Mouse (Mus musculus) intestine, embryonic 14.5 days (tissue): ENCODE data around the gene Depdc5. TPM values are rescaled to one million over a fixed set of nuclear protein-coding genes. Genes with fewer than 3 reads are reported as not detected.
"Not testable (repeated sequence)": the region's sequence is repeated elsewhere in the genome, so short reads cannot be mapped to it uniquely, and the experiment has no call there.

Source experiments
- ATAC-seq: fragments of 200-750 bp; cut with Nextera tagmentation; replicated peaks from 2 replicates; pipeline ENCODE4 v1.8.0; 2017; ENCODE audit warnings: low read depth, moderate number of reproducible peaks, moderate TSS enrichment, moderate library complexity; ENCODE audit not compliant: low FRiP score, low TSS enrichment
- DNase-seq: peaks from one replicate; pipeline ENCODE4 v3.0.0-alpha.2; 2018; ENCODE audit warnings: low spot score
- H3K27ac ChIP-seq: fragments of 300-500 bp; sonication (generic); 2 replicates; pipeline ENCODE4 v1.5.1; 2014; ENCODE audit warnings: low read depth, mild to moderate bottlenecking, control low read depth
- H3K27me3 ChIP-seq: fragments of 300-500 bp; sonication (generic); replicated peaks from 2 replicates; pipeline ENCODE4 v1.6.1; 2014; ENCODE audit warnings: low read length, control low read depth; ENCODE audit not compliant: control insufficient read depth, insufficient read depth
- H3K36me3 ChIP-seq: fragments of 300-500 bp; sonication (generic); 2 replicates; pipeline ENCODE4 v1.6.1; 2014; ENCODE audit warnings: low read length, control low read depth; ENCODE audit not compliant: control insufficient read depth, insufficient read depth
- H3K4me1 ChIP-seq: fragments of 300-500 bp; sonication (generic); replicated peaks from 2 replicates; pipeline ENCODE4 v1.6.1; 2014; ENCODE audit warnings: low read length, control low read depth, mixed read lengths; ENCODE audit not compliant: control insufficient read depth, insufficient read depth
- H3K4me2 ChIP-seq: fragments of 300-500 bp; sonication (generic); 2 replicates; pipeline ENCODE4 v1.6.1; 2014; ENCODE audit warnings: low read length
- H3K4me3 ChIP-seq: fragments of 300-500 bp; sonication (generic); 2 replicates; pipeline ENCODE4 v1.5.1; 2014; ENCODE audit warnings: low read depth, low read length, control low read depth, mixed read lengths
- H3K9ac ChIP-seq: fragments of 300-500 bp; sonication (generic); 2 replicates; pipeline ENCODE4 v1.6.1; 2014; ENCODE audit warnings: mild to moderate bottlenecking, low read length
- H3K9me3 ChIP-seq: fragments of 300-500 bp; sonication (generic); 2 replicates; pipeline ENCODE4 v1.6.1; 2016; ENCODE audit warnings: low read length, control low read depth; ENCODE audit not compliant: control insufficient read depth
- WGBS: fragments of 180-500 bp; shearing (Covaris S2); extraction: QIAGEN DNeasy Blood & Tissue Kit; methylation state at CpG from one replicate; pipeline ENCODE4 v1.1.7; 2014; 5-methylcytosine and 5-hydroxymethylcytosine counted together
- polyA plus RNA-seq: library from polyadenylated mRNA; unstranded; fragments of >200 nt; fragmentation: Nextera tagmentation; extraction: Ambion mirVana; gene quantifications from 2 replicates; pipeline ENCODE4 v1.2.1, GENCODE M21; 2014

The Depdc5 gene
- 23.2 and 24.6 TPM in 2 replicates for polyA plus RNA-seq

- H3K9ac ChIP-seq: peak within 1 kb of the TSS; percentile 53
- peaks cover 13% of the 10 kb centered on the region for H3K36me3 ChIP-seq
- 1% methylated on average over 63 of the region's 64 CpGs for WGBS
- peak; percentile 96 for DNase-seq
- peak within 1 kb of the TSS; percentile 78 for H3K4me2 ChIP-seq
- H3K4me1 ChIP-seq: peaks cover 7% of the 10 kb centered on the region
- H3K9me3 ChIP-seq: no peaks in the 10 kb centered on the region
- no peaks in the 10 kb centered on the region for H3K27me3 ChIP-seq
- ATAC-seq: peak; percentile 97
- peak within 1 kb of the TSS; percentile 50 for H3K4me3 ChIP-seq
- H3K27ac ChIP-seq: peak within 1 kb of the TSS; percentile 83
Observed at GRCm38 (mm10) chr5:32863253-32864228, at the start of gene Depdc5. TSS of gene Depdc5 (plus strand) at chr5:32863701.

DNA sequence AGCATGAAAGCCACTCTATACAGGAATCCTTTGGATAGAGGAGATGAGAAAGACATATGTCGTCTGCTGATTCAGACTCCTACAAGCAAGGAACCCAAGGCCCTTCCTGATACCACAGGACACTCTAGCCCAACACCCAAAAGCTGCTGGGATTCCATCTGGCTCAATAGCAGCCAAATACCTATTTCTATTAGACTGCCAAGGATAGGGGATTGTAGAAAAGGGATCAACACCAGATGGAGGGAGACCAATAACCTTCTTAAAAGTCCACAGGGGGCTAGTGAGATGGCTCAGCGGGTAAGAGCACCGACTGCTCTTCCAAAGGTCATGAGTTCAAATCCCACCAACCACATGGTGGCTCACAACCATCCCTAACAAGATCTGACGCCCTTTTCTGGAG lies 48.1 kb upstream of the Depdc5 start:
- Histone ChIP-seq H3K4me3 (no peak overlapping the region), H3K27ac (no peak overlapping the region), H3K9me3 (no peaks in the 10 kb centered on the region), H3K4me1 (no peaks in the 10 kb centered on the region), H3K9ac (no peak overlapping the region), H3K36me3 (peaks cover 57% of the 10 kb centered on the region), H3K27me3 (no peaks in the 10 kb centered on the region), H3K4me2 (no peak overlapping the region)
- no peak for DNase-seq
- 96% methylated on average over 4 of the region's 4 CpGs for WGBS
- ATAC-seq: no peak

DNA sequence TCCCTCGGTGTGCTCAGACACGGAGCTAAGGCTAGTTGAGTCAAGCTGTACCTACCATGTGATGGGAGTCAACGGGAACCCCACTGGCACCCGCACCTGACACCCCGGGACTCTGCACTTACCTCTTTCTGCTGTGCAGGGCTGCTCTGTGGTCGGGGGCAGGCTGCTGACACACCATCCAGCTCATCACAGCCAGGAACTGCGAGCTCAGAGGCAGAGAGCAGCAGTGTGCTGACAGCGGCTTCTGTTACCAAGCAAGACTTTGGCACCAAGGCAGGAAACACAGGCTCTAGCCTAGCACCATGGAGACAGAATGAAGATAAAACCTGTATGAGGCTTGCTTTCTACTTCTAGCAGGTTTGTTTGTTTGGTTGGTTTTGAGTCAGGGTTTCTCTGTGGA lies 43.0 kb upstream of the Depdc5 start:
- 93% methylated on average over 8 of the region's 8 CpGs for WGBS
- H3K4me2 ChIP-seq: no peak overlapping the region
- ATAC-seq: no peak
- H3K9ac ChIP-seq: no peak overlapping the region
- H3K9me3 ChIP-seq: no peaks in the 10 kb centered on the region
- H3K27ac ChIP-seq: no peak overlapping the region
- no peaks in the 10 kb centered on the region for H3K27me3 ChIP-seq
- no peak overlapping the region for H3K4me3 ChIP-seq
- H3K4me1 ChIP-seq: no peaks in the 10 kb centered on the region
- DNase-seq: no peak
- peaks cover 57% of the 10 kb centered on the region for H3K36me3 ChIP-seq

GRCm38 (mm10) chr5:32827009-32827408 lies 36.5 kb upstream of the Depdc5 start, which contains the start of gene Gm20671:
TSS of gene Gm20671 (minus strand) at chr5:32827109.
- Histone ChIP-seq H3K27ac (no peak within 1 kb of the TSS), H3K4me3 (no peak within 1 kb of the TSS), H3K9me3 (no peaks in the 10 kb centered on the region), H3K27me3 (no peaks in the 10 kb centered on the region), H3K9ac (no peak within 1 kb of the TSS), H3K4me1 (no peaks in the 10 kb centered on the region), H3K36me3 (peaks cover 66% of the 10 kb centered on the region), H3K4me2 (no peak within 1 kb of the TSS)
- DNase-seq (no peak), ATAC-seq (no peak)
- 94% methylated on average over 7 of the region's 7 CpGs for WGBS

- H3K4me2 ChIP-seq, H3K27ac ChIP-seq, H3K9ac ChIP-seq, H3K27me3 ChIP-seq, H3K4me1 ChIP-seq, DNase-seq, H3K4me3 ChIP-seq, H3K9me3 ChIP-seq, ATAC-seq: not testable (repeated sequence)
- H3K36me3 ChIP-seq: peaks cover 77% of the 10 kb centered on the region
- WGBS: 97% methylated on average over 1 of the region's 1 CpGs
Observed at GRCm38 (mm10) chr5:32828766-32829165, 34.7 kb upstream of the Depdc5 start.

DNA sequence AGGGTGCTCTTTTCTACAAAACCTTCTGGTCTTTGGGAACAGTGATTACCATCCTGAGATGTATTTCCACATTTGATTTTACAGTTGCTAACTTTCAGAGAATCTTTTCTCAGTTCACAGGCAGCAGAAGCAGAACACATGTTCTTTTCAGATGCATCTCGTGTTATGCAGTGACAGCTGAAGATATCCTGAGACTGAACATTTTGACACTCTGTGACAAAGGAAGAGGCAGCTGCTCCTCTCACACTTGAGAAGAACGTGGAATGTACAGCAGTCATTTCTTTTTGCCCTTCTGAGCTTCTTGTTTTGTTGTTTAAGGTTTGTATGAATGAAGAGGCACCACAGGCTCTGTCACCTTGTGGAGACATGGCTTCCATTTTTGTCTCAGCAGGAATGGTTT lies 33.4 kb upstream of the Depdc5 start:
- Histone ChIP-seq H3K27ac (no peak overlapping the region), H3K4me2 (no peak overlapping the region), H3K4me3 (no peak overlapping the region), H3K9me3 (no peaks in the 10 kb centered on the region), H3K9ac (no peak overlapping the region), H3K36me3 (peaks cover 89% of the 10 kb centered on the region), H3K27me3 (no peaks in the 10 kb centered on the region), H3K4me1 (no peaks in the 10 kb centered on the region)
- no peak for ATAC-seq
- no peak for DNase-seq
- WGBS: 85% methylated on average over 2 of the region's 2 CpGs

- H3K4me3 ChIP-seq: no peak overlapping the region
- no peaks in the 10 kb centered on the region for H3K9me3 ChIP-seq
- H3K4me1 ChIP-seq: no peaks in the 10 kb centered on the region
- ATAC-seq (no peak), DNase-seq (no peak)
- 90% methylated on average over 1 of the region's 1 CpGs for WGBS
- H3K27ac ChIP-seq: no peak overlapping the region
- H3K4me2 ChIP-seq: no peak overlapping the region
- peaks cover 93% of the 10 kb centered on the region for H3K36me3 ChIP-seq
- H3K9ac ChIP-seq: no peak overlapping the region
- H3K27me3 ChIP-seq: no peaks in the 10 kb centered on the region
Observed at GRCm38 (mm10) chr5:32834497-32834896, 29.0 kb upstream of the Depdc5 start.

GRCm38 (mm10) chr5:32836976-32837375 lies 26.5 kb upstream of the Depdc5 start:
- no peak overlapping the region for H3K27ac ChIP-seq
- H3K4me1 ChIP-seq: no peaks in the 10 kb centered on the region
- no peak overlapping the region for H3K4me3 ChIP-seq
- H3K27me3 ChIP-seq: no peaks in the 10 kb centered on the region
- H3K9me3 ChIP-seq: no peaks in the 10 kb centered on the region
- DNase-seq (no peak), ATAC-seq (no peak)
- WGBS: 87% methylated on average over 5 of the region's 5 CpGs
- no peak overlapping the region for H3K9ac ChIP-seq
- H3K36me3 ChIP-seq: peaks cover 90% of the 10 kb centered on the region
- H3K4me2 ChIP-seq: no peak overlapping the region
